Mouse (Mus musculus) cerebellum, adult 8-10 months (tissue): ENCODE results near the gene Pth1r.

Experiments used
- DNase-seq: peaks from one replicate; pipeline ENCODE4 v3.0.0; 2022

Gene Pth1r

GRCm38 (mm10) chr9:110748451-110748850 lies 1.5 kb upstream of the Pth1r start:
- DNase-seq: no peak

DNA sequence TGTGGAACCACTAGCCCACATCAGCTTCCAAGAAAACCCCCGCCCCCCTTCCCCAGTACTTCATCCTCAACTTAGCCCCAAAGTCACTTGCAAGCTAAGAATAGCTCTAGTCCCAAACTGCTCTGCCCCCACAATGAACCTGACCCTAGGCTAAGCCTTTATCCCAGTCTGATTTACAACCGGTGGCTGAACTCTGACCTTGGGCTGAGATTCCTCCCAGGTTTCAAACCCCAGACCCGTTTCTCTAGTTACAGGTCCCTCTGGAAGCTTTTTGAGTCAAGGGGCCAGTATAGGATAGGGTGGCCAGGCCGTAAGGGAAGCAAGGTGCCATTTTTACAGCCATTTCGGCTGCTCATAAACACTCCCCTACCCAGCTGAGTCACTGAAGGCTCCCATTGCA lies 707 bp downstream of the Pth1r start:
- DNase-seq: no peak

GRCm38 (mm10) chr9:110745752-110746151 lies 1.2 kb downstream of the Pth1r start:
- no peak for DNase-seq

- no peak for DNase-seq
Observed at GRCm38 (mm10) chr9:110743456-110744323, 3.3 kb downstream of the Pth1r start.

DNA sequence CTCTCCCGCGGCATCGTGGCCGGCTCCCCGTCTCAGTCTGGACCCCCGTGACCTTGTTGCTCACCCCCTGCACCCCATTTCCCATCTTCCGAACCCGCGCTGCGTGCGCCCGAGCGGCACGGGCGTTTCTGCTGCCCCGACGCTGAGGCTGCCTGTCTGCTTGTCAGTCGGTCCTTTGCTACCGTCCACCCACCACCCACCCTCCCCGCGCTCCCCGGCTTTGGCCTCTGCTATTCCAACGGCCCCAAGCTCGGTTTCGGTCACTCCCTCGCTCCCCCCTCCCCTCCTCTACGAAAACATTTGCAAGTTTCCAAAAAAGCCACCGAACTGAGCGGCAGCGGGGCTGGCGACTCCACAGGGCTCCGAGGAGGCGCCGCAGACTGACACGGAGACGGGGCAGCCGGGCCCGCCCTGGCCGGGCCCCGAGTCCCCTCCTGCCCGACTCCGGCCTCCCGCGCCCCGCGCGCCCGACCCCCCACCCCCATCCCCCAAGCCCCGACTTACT lies 3.9 kb downstream of the Pth1r start:
- no peak for DNase-seq

- DNase-seq: no peak
Observed at GRCm38 (mm10) chr9:110742295-110742950, 4.5 kb downstream of the Pth1r start.

DNA sequence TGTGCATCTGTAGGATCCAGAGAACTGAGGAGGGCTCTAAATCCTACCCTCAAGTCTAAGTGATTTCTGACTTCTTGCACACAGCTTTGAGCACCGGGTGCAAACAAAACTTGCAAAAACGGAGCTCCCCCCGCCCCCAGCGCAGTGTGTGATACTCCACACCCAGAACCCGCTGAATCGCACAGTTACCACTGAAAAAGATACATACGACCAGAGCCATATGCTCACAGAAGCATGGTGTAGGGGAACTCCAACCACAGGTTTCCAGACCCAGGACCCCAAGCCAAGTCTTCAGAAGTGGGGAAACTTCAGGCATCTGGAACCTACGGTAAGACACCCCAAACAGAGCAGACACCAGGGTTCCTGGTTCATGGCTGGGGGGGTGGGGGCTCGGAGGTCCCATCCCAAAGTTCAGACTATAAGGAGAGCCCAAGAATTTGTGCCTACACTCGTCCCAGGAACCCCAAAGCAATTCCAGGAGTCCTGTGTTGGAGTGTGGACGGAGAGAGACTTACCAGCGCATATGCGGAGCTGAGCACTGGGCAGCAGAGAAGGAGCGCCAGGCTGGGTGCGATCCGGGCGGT lies 5.1 kb downstream of the Pth1r start, which contains the start of gene Myl3:
Gene Myl3 (plus strand): TSS at position 151 of the 584 bp plus-strand sequence.
- DNase-seq: no peak

- DNase-seq: no peak
Observed at GRCm38 (mm10) chr9:110739961-110740360, 7.0 kb downstream of the Pth1r start.

GRCm38 (mm10) chr9:110738054-110738453 lies 8.9 kb downstream of the Pth1r start:
- DNase-seq: no peak

- no peak for DNase-seq
Observed at GRCm38 (mm10) chr9:110736362-110736761, 10.6 kb downstream of the Pth1r start.

GRCm38 (mm10) chr9:110734154-110734553 lies 12.8 kb downstream of the Pth1r start:
- no peak for DNase-seq

- DNase-seq: no peak
Observed at GRCm38 (mm10) chr9:110733102-110733501, 13.8 kb downstream of the Pth1r start.

- DNase-seq: no peak
Observed at GRCm38 (mm10) chr9:110732623-110733022, 14.3 kb downstream of the Pth1r start.

GRCm38 (mm10) chr9:110731859-110732258 lies 15.1 kb downstream of the Pth1r start:
- DNase-seq: no peak

DNA sequence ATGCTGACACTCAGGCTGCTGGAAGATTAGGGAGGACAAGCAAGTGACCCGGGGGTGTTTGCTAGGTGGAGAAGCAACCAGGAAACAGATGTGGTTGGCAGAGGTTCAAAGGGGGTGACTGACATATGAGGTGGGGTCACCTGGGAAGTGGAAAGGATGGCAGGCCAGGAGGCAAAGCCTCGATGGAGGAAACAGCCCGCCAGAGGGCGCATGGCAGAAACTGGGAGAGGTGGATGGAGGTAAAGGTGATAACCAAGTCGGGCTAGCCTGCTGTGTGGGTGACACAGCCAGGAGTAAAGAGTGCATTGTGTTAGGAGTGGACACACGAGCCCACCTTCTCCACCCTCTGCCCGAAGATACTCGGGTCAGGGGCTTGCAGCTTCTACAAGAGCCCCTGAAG lies 17.1 kb downstream of the Pth1r start:
- DNase-seq: no peak

GRCm38 (mm10) chr9:110726867-110727266 lies 20.1 kb downstream of the Pth1r start:
- no peak for DNase-seq

DNA sequence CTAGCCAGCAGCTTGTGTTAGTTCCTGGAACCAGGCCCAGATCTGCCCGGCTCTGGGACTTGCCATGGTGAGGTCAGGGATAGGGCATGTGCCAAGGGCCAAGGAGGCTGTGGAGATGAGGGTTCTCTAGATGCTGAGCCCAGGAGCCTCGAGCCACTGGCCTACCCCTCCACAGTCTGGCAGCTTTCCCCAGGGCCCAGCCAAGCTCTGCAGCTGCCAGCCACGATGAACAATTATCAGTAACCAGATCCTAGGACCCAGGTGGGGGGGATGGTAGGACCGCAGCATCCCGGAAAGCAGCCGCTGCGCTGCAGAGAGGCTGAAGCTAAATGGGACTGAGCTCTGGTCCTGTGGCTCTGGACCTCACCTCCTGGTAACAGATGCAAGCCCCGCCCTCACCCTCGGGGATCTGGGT lies 21.2 kb downstream of the Pth1r start:
- no peak for DNase-seq

GRCm38 (mm10) chr9:110722060-110722459 lies 24.9 kb downstream of the Pth1r start:
- DNase-seq: no peak

GRCm38 (mm10) chr9:110719977-110720376 lies 27.0 kb downstream of the Pth1r start:
- no peak for DNase-seq

GRCm38 (mm10) chr9:110718810-110719209 lies 28.1 kb downstream of the Pth1r start:
- no peak for DNase-seq

- DNase-seq: no peak
Observed at GRCm38 (mm10) chr9:110718071-110718470, 28.9 kb downstream of the Pth1r start.

DNA sequence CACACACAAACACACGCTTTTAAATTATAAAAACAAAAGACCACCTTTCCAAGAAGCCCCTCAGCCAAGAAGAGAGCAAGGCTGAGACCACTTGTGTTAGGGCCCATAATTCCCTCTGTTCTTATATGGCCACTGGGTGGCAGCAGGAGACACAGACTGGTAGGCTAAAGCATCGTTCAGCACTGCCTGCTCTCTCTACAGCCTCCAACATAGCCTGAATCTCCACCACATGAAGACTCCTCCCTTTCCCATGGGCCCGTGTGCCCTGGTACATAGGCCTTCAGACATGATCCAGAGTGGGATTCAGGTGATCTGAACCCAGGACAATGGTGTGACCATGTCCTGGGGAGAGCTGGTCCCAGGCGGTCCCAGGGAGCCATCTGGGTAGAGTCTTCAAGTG lies 30.2 kb downstream of the Pth1r start:
- DNase-seq: peak; percentile 38

- no peak for DNase-seq
Observed at GRCm38 (mm10) chr9:110715426-110715825, 31.5 kb downstream of the Pth1r start.

GRCm38 (mm10) chr9:110713389-110713788 lies 33.6 kb downstream of the Pth1r start:
- DNase-seq: no peak
